Mouse (Mus musculus) spleen, embryonic (tissue): ENCODE results near the gene Gm13090.

ENCODE experiments used
- CTCF ChIA-PET: fragments of 350-600 bp; sonication (Branson Sonifier 250); formaldehyde crosslinking; loops from one replicate; lab custom pipeline; 2022; lab: Charles Lee

Gm13090 gene

DNA sequence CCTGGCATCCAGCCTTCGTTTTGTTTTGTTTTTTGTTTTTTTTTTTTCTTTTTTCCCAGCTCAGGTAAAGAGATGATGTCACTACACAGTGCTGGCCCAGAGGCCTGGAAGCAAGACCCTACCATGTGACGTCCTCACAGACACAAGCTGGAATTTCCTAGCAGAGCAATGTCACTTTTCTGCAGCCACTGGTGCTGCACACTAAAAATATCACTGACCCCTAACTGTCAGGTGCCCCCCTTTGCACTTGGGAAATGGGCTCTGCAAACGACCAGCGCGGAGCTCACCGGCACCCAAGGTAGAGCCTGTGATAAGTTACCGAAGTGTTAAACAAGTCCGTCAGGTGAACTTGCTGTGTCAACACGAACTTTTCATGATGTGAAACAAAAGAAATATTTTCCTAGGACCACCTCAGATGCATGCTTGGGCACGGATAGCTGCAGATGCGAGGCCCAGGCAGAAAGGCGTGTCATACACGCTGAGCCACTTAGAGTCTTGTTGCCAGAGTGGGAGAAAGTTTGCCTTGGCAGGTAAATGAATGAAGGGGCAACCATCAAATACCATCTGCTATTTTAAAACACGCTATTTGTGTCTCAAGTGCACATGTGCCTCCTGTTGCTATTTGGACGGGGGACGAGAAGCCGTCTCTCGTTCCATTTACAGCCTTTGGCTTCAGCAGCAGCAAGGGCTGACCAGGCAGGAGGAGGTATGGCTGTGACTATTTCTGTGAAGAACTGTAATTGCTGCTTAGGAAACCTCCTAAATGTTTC, 7.1 kb downstream of the Gm13090 start:
- CTCF ChIA-PET, result no interaction called here

DNA sequence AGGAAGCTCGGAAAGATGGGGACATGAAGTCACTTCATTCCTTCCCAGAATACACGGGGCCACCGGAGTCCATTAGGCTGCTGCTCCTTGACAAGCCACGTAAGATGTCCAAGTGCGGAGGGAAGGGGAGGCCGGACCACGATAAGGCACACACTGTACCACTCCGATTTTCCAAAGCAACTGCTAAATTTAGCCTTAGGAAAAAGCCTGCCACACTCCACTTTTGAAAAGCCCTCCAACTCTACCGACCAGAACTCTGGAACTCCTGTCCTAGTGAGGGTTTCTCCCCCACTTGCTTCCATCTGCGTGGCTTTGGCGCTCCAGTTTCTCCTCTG, 7.7 kb downstream of the Gm13090 start:
- CTCF ChIA-PET, result no interaction called here

DNA sequence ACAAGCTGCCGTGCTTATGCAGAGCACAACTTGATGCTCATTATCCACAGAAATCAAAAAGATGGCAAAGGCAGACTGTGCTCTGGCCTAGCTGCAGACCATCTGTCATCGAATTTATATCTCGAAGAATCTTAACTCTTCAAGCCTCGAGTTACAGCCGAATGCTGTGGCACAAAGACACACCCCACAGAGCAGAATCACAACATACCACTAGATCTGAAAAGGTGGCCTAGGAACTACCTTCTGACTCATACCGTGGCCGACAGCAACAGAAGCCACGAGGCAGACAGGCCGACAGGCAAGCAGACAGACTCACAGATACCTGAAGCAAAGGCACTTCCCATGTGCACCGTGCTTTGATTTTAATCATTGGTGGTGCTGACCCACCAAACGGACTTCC, 14.3 kb downstream of the Gm13090 start:
- CTCF ChIA-PET, result interaction anchor here (0.6 kb wide), 1 partner anchor 1052 kb away, joined by 12 read pairs; no protein-coding TSS in a partner anchor

DNA sequence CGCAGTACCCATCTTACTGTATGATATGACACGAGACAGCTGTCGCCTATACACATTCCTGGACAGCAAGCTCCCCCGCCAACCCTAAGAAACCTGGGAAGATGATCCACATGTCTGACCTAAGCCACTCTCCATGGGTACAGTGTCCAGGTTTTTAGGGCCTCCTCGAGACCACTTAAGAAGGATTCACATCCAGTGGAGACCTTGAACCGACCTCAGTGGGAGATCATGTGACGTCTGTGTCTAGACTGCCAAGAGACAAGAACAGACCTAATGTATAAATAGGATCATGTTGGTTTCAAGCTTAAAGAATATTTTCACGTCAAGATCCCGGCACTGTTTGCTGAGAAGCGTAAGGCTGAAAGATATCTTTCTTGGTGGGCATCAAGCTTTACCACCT, 14.8 kb downstream of the Gm13090 start:
- CTCF ChIA-PET, result no interaction called here

DNA sequence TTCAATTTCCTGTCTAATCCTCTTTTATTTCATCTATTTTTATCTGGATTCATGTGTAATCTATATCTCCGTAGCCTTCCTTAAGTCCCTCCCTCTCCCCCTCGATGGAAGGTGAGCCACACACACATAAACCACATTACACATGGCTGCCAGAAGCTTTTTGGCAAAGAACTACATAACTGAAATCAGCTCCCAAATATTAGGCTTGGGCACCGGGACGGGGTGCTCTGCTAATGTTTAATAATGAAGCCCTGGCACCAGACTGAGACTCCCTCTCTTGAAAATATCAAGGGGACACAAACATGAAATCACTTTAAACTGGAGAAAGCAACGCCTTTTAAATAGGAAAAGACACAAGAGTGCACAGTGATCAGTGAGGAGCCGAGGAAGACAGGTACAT, 16.5 kb downstream of the Gm13090 start:
- CTCF ChIA-PET, result no interaction called here

DNA sequence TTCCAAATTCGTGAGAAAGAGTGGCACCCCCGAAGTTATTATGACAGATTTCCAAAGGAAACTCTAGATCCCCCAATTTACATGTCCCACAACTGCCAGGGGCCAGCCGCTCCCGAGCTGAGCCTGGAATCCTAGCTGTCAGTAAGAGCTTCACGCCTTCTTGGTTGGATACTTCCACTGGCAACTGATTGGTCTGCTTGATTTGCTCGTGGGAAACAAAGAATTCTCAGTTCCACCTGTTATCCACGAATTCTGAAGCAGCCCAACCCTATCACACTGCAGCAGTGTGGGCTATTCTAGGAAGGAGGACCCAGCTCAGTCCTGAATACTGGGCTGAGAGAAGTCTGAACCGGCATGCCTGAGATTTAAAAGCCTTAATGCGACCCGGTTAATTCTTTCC, 17.1 kb downstream of the Gm13090 start:
- CTCF ChIA-PET, result no interaction called here

DNA sequence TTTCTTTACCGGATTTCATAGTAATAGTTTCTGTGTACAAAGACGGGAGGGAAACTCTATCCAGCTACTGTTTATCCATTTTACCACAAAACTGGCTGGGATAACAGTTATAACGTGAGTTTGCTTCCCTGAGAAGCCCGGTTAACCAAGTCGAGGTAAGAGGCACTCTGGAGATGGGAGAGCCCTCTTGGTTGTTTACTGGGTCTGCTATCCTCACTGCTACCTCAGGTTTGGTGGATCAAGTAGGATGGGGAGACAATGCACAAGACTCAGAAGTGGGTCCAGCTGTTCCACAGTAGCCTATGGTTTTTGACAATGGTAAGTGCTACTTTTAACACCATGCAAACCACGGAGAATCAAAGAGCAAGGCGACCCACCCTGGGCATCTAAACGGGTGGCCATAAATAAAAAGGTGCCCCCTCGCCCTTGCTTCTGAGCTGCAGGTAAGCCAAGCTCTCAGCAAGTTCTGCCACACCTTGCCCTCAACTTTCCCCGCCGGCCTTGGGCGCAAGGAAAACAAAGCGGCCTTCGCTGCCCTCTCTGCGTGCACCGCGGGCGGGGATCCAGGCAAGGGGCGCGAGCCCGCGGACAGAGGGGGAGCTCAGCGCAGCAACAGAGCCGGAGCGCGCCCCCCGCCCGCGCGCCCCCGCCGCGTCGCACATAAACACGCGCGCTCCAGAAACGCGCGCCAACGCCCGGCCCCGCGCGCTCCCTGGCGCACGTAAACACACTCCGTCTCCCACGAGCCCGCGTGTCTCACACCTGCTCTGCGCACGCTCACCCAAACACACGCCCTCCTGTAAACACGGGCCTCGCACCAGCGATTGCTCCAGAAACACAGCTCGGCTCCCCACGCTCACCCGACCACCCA, 18.0 kb downstream of the Gm13090 start:
- CTCF ChIA-PET, result no interaction called here

DNA sequence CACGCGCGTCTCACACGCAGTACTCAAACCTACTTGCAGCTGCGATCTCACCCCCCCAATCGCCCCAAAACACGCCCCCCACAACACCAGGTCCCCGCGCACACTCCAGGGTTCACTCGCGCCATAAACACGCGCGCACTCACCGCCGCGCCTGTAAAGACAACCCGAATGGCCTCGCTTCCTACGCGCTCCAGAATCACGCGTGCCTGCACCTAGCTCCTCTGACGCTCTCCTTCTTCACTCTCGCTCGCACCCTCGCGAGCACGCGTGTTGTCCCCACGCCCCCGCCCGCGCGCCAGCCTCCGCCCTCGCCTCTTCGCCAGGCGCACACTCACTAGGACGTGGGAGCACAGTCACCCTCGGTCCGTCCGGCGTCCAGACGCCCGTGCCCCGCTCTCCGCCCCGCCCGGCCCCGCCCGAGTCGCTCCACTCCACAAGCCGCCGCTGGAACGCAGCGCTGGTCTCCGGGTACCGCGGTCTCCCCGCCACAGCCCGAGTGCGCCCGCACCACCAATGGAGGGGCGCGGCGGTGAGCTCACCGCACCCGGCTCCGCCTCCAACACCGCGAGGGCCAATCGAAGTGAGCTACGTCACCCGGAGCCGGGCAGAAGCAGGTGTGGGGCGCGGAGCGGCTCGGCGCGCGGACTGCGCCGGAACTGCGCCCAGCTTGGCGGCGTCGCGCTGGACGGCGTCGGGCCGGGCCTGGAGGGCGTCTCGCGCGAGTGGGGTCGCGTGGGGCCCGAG, 18.8 kb downstream of the Gm13090 start:
- CTCF ChIA-PET, result no interaction called here

DNA sequence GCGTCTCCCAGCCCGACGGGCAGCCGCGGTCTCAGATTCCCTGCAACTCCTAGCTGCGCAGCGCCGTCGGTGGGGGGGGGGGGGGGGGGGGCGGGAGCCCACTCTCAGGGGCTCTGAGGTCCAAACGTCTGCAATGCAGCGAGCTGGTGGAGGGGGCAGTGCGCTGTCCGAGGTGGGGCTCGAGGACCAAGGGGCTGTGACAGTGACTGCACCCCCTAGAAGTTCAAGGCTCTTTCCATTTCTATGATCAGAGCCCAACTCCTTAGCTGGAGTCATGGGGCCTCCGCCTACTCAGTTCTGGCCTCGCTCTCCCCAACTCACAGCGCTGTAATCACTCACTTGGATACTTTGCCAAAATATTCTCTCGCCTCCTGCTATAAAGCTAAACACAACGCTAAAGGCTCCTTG, 19.5 kb downstream of the Gm13090 start:
- CTCF ChIA-PET, result no interaction called here

DNA sequence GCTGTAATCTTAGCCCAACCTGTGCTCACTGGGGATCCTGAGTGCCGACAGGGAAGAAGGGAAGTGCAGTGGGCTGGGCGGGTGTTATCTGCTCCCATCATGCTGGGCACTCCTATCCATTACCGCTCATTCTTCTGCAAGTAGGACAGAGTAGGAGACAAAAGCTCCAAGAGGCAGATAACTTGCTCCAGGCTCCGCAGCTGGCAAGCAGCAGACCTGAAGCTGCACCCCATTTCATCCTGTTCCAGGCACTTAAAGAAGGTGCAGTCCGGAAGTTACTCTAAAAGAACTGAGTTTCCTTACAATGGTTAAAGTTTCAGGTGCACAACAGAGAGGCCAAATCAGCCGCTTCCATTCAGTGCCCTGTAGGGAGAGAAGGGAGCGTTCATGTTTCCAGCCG, 21.9 kb downstream of the Gm13090 start:
- CTCF ChIA-PET, result no interaction called here

DNA sequence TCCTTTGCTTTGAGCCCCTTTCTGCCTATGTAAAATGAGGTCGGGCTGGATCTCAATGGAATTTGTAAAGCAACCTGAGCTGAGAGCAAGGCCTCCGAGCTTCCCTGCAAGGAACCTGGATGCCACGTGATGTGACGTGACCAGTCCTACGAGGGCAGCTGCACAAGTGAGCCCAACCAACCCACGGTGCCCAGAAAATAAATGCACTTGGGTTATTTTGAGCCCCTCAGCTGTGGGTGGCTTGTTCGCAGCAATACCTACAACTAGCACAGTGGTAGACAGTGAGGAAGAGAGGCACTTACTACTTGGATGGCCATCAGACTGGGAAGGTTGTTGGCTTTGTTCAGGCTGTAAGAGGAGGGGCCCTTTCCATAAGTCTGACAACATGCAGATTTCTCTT, 25.2 kb downstream of the Gm13090 start:
- CTCF ChIA-PET, result no interaction called here

DNA sequence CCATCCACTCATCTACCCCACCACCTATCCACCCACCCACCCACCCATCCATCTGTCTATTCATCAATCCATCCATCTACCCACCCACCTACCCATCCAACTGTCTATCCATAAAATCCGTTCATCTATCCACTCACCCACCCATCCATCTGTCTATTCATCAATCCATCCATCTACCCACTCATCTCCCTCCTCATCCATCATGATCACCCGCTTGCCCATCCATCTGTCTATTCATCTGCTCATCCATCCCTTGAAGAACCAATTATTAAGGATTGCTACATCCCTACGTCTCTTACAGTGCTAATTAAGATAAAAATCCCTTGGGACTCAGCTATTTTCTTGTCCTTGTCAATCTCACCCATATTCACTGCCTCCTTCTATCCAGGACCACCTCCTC, 29.5 kb downstream of the Gm13090 start:
- CTCF ChIA-PET, result interaction anchor here (0.5 kb wide), 1 partner anchor 293 kb away, joined by 4 read pairs; no protein-coding TSS in a partner anchor

DNA sequence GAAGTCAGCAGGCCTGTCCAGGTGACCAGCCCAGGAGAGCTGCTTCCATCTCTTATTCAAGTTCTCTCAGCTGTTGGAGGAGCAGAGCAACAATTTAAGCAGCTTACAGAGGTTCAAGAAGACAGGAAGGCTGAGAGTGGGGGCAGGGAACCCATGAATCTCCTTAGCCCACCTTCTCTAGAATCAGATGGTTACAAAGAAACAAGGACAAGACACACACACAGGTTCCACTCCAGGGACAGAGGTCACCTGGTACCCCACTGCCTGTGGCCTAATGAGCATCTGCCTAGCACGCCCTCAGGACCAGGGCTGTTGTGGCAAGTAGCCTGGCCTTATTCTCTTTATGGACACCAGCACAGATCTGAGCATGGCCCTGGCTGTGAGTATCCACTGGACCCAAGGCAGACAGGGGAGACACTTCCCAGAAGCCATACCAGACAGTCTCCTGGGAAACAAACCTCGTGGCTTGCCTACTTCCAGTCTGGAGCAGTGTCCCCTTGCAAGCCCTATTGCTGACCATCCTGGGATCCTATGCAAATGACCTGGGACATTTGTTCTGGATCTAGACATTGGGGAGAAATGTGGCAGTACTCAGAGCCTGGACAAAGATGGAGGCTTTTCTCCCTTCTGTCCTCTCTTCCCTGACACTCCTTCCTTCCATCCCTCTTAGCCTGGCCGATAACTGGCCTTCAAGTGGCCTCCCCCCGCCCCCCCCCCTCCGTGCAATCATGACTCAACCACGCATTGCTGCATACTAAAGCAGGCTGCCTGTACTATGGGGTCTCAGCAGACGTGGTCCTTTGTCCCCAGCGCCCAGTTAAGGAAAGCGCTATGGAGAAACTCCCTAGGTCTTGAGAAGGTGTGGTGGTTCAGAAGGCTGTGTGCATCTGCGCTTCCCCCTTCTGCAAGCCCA, 38.5 kb downstream of the Gm13090 start:
- CTCF ChIA-PET, result no interaction called here

DNA sequence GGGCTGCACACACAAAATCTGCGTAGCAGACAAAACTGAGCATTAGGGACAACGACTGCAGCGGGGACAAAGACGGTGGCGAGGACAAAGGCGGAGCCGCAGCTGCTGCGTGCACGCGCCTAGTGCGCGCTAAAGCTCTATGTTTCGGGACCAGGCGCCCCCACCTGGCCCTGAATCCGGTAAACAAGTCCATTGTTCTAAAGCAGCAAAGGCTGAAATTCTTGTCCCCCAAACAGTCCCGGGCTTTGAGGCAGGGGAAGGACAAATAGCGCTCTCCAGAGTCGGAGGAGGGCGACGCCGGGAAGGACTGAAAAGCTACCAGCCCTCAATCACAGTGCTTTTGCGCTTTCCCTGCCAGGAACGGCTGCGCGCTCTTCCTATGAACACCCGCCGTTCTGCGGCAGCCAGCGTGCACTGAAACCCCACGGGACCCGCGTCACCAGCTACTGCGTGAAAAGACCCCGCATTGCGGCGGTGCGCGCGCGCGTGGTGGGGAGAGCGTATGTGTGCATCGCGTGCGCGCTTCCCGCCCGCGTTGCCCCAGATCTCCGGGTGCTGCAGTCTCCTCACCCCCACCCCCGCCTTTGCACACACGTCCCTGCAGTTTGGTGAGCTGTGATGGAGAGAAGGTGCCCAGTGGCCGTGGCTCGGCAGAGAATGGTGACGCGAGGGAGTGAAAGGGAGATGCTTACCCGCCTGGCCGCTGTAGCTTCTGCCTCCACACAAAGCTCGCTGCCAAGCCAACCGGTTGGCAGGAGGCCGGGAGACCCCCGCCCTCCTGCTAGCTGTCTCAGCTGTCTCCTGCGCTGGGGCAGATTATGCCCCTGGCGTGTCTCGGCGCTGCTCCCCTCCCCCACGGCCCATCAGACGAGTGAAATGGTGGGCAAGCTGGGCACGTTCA, 39.5 kb downstream of the Gm13090 start:
- CTCF ChIA-PET, result no interaction called here

DNA sequence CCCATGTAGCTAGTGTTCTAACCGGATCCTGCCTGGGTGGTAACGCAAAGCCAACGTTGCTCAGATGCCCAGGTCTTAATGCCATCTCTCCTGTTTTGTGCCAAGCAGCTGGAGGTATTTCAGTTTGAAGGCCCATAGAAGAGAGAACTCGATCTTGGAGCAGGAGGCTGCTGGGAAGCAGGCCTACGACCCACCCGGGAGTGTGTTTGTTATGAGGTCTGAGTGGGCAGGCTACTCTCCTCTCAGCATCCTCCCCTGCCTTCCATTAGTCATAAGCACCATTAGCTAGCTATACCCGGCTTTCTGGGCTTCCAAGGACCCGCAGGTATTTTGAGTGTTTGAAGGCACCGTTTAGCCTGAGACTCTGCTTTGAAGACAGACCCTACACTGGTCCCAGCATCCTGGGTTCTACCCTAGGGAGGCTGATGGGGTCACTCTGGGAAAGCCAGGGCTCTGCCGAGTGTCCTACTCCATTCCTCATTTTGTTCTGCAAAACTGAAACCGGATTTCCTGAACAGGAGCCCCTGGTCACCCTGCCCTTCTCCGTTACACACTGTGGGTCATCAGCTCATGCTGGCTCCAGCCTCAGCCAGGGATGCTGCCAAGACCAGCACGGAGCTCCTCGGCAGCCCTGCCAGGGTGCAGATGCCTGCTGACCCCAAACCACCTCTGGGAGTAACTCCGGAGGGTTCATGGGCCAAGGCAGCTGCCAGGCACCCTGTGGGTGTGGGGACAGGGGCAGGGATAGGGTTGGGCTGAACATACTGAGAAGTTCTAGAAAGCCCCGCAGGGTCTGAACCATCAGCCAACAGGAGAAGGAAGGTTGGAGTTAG, 40.6 kb downstream of the Gm13090 start:
- CTCF ChIA-PET, result no interaction called here

DNA sequence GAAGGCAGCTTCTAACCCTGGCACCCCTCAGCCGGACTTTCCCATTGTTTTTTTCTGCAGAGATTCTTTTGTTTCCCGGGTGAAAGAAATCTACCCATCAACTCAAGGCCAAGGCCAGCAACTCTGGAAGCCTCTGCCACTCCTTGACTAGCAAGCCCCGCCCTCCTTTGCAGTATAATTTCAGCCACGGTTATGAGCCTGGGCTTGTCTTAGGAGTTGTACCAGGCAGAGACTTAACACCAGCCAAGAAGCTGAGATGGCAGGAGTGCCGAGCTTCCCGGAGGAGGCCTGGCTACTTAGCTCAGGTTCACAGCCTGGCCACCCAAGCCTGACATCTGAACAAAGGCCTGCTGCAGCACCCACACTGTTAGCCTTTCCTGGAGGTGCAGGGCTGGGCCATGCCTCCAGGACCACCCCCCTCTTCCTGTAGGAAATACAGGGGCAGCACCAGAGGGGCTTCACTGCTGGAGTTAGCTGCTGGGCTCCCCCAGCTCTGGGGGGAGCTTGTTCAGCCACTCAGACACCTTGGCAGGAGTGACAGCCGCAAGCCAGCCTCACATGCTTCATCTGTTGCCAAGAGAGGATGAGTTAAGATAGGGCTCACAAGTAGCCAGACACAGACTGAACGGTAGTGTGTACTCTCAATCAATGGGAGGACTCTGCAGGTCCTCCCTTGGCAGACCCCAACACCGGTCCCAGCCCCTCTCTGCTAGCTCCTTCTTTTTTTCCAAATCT, 41.6 kb downstream of the Gm13090 start:
- CTCF ChIA-PET, result no interaction called here

DNA sequence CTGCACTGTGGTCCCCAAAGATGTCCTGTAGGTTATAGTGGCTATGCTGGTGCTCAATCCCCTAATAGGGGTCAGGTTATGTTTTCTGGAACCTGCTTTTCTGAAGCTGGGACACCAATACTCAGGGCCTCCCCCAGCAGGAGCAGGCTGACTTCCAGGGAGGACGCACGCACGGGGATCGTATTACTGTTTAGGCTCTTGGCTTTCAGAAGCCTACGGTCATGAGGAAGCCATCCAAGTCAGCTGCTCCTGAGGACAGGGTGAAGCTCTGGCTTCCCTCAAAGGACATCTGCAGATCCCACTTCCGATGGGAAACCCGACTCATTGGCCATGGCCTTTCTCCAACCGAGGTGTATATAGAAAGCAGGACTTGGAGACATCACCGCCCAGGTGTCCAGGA, 43.1 kb downstream of the Gm13090 start:
- CTCF ChIA-PET, result no interaction called here

DNA sequence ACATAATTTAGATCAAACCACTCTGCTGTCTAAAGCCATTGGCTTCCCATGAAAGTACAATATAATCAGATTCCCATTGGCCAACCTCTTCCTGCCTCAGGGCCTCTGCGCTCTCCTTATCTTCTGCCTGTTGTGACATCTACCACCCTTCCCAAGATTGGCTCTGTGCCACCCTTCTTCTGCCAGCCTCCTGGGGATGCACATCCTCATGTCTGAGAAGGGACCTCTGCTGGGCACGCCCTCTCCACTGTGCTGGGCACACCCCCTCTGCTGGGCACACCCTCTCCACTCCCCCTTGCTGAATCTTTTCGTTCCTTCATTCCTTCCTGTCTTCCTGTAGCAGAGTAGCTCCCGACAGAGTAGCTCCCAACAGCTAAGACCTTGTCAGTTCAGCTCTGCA, 44.4 kb downstream of the Gm13090 start:
- CTCF ChIA-PET, result no interaction called here

DNA sequence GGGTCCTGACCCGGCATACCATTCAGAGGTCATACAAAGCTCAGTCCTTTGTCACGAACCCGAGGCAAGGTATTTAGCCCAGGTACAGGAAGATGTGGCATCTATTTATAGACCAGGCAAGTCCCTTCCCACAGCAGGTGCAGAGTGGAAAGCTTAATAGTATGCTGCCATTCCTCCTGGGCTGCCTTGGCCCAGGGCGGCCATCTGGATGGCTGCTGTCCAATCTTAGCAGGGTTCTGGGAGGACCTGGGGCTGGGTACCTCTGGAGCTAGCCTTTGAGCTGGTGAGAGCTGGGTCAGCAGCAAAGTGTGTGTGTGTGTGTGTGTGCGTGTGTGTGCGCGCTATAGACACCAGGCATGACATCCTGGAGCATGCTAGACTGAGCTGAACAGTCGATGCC, 46.1 kb downstream of the Gm13090 start:
- CTCF ChIA-PET, result no interaction called here
